Mouse (Mus musculus): ENCODE measurements at regions not wholly inside any gene's neighbourhood (a gene's known extent, or its start where the extent isn't known, plus 50 kb on each side); places are given as distances from the start of the nearest gene placed in this dataset.

DNA sequence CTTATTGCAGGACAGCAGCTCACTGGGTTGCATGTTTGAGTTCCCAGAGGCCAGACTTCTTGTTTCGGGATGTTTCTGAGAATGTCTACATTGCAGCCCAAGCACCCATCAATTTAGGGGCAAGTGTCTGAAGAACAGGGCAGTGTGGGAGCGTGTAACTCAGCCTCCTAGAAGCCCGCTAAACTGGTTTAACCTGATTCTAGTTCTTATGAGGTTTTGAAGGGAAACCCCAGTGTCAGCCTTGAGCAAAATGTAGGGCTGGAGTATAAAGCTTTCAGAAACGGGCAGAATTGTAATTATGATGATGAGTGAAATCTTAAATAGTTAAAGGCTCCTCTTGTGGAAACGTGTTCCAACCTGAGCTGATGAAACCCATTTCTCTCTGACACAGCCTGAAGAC, 100.9 kb upstream of the Ankrd50 start:
- TF ChIP-seq CTCF (IDR thresholded peaks at IDR 0.05; ENCODE audit: low read depth, low read length) (no peak), POLR2A (IDR thresholded peaks at IDR 0.05; ENCODE audit: extremely low read depth, insufficient read depth, low read length) (no peak)

All from liver, adult 2 months (tissue).